Mouse (Mus musculus): ENCODE measurements at regions not wholly inside any gene's neighbourhood (a gene's known extent, or its start where the extent isn't known, plus 50 kb on each side); places are given as distances from the start of the nearest gene placed in this dataset.

DNA sequence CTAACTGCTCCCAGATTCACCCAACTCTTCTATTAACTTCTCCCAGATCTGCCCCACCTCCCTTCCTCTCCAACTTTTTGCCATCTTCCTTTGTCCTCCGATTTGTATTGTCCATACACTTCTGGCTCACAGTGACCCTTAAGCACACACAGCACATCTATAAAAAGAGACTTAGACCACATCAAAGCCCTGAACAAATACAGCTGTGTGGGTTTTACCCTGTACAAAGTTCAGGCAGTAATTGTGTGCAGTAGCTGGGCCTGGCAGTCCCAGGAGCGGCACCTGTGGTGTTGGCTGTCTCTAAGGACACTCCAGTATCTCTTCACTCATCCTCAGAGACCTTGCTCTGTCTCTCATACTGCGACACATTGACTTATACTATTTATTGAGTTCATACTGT is 283.2 kb upstream of the Xylt1 start:
- 44% methylated on average over 3 of the region's 3 CpGs for WGBS (ENCODE audit: insufficient replicate concordance)
- ATAC-seq (ENCODE audit: low read depth) = no peak
- Histone ChIP-seq H3K4me2 (ENCODE audit: low read depth, low read length) (no peak overlapping the region), H3K4me3 (ENCODE audit: low read depth, low read length) (no peak overlapping the region), H3K4me1 (ENCODE audit: control insufficient read depth, low read depth, low read length) (no peaks in the 10 kb centered on the region), H3K9me3 (replicated peaks; ENCODE audit: control insufficient read depth, low read length) (no peaks in the 10 kb centered on the region), H3K36me3 (ENCODE audit: control insufficient read depth, insufficient read depth) (no peaks in the 10 kb centered on the region), H3K27me3 (ENCODE audit: control insufficient read depth, insufficient read depth, low read depth, low read length) (no peaks in the 10 kb centered on the region), H3K27ac (ENCODE audit: low read length) (no peak overlapping the region), H3K9ac (ENCODE audit: low read depth, low read length) (no peak overlapping the region)

DNA sequence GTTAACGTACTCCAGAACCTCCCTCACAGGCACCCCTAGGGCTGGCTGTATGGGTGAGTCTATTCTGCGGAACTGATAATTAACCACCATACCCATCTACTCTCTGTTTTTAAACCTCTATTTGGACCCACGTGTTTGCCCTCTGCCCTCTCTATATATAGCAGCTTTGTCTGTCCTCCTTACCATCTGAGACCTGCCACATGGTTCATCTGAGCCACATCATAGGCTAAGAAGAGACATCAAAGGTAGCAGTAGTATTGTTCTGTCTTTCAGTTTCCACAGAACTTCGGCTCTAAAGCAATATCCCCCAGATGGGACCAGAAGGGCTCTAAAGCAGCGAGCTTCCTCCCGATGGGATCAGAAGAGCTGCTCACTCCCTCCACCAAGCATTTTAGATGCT is 281.7 kb upstream of the Xylt1 start:
- Histone ChIP-seq H3K4me2 (ENCODE audit: low read depth, low read length) (no peak overlapping the region), H3K4me1 (ENCODE audit: control insufficient read depth, low read depth, low read length) (no peaks in the 10 kb centered on the region), H3K4me3 (ENCODE audit: low read depth, low read length) (no peak overlapping the region), H3K27me3 (ENCODE audit: control insufficient read depth, insufficient read depth, low read depth, low read length) (no peaks in the 10 kb centered on the region), H3K36me3 (ENCODE audit: control insufficient read depth, insufficient read depth) (no peaks in the 10 kb centered on the region), H3K9me3 (replicated peaks; ENCODE audit: control insufficient read depth, low read length) (no peaks in the 10 kb centered on the region), H3K9ac (ENCODE audit: low read depth, low read length) (no peak overlapping the region), H3K27ac (ENCODE audit: low read length) (no peak overlapping the region)
- ATAC-seq (ENCODE audit: low read depth) = no peak
- 67% methylated on average over 6 of the region's 6 CpGs for WGBS (ENCODE audit: insufficient replicate concordance)

DNA sequence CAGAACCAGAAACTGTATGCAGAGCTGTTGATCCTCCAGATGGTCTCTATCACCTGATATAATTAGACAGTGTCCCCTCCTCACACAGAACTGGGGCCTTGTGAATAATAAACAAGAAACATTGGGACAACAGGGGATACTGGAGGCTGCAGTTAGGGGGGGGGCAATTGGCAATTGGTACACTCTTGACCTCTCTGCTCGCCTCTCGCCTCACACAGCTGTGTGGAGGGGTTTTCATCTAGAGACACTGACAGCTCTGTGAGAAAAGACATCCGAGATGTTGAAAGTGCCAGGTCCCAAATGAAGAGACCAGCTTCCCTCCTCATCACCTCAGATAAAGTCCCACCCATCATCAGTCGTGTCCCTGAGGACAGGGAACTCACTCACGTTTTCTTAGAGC is 277.7 kb upstream of the Xylt1 start:
- ATAC-seq (ENCODE audit: low read depth) = no peak
- WGBS (ENCODE audit: insufficient replicate concordance) = 41% methylated on average over 5 of the region's 5 CpGs
- no peak overlapping the region for H3K4me3 ChIP-seq (ENCODE audit: low read depth, low read length)
- H3K9me3 ChIP-seq (replicated peaks; ENCODE audit: control insufficient read depth, low read length) = no peaks in the 10 kb centered on the region
- no peak overlapping the region for H3K4me2 ChIP-seq (ENCODE audit: low read depth, low read length)
- no peaks in the 10 kb centered on the region for H3K27me3 ChIP-seq (ENCODE audit: control insufficient read depth, insufficient read depth, low read depth, low read length)
- no peaks in the 10 kb centered on the region for H3K36me3 ChIP-seq (ENCODE audit: control insufficient read depth, insufficient read depth)
- H3K27ac ChIP-seq (ENCODE audit: low read length) = no peak overlapping the region
- H3K4me1 ChIP-seq (ENCODE audit: control insufficient read depth, low read depth, low read length) = no peaks in the 10 kb centered on the region
- H3K9ac ChIP-seq (ENCODE audit: low read depth, low read length) = no peak overlapping the region

DNA sequence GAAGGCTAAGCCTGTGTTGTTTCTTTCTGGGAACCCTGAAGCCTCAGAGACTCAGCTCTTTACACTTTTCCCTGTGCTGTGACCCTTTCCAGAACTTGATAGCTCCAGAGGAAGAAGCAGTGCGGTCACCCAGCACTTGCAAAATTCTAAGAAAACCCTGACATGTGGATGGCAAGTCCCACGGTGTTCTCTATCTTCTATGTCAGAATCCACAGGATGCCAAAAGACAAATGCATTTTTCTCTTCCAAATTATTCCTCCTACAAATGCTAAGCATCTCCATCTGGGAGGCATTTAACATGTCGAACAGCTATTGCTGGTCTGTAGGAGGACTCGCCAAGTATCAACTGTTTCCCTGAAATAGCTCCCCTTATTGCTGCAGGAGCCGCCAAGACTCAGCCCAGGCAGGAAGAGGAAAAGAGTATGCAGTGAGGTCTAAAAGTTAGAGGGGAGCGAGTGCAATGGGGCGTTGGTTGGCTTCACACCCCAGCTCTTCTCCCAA is 274.0 kb upstream of the Xylt1 start:
- ATAC-seq (ENCODE audit: low read depth) = no peak
- no peaks in the 10 kb centered on the region for H3K27me3 ChIP-seq (ENCODE audit: control insufficient read depth, insufficient read depth, low read depth, low read length)
- no peaks in the 10 kb centered on the region for H3K9me3 ChIP-seq (replicated peaks; ENCODE audit: control insufficient read depth, low read length)
- H3K4me3 ChIP-seq (ENCODE audit: low read depth, low read length) = no peak overlapping the region
- no peaks in the 10 kb centered on the region for H3K36me3 ChIP-seq (ENCODE audit: control insufficient read depth, insufficient read depth)
- no peak overlapping the region for H3K4me2 ChIP-seq (ENCODE audit: low read depth, low read length)
- H3K4me1 ChIP-seq (ENCODE audit: control insufficient read depth, low read depth, low read length) = no peaks in the 10 kb centered on the region
- 64% methylated on average over 7 of the region's 7 CpGs for WGBS (ENCODE audit: insufficient replicate concordance)
- H3K27ac ChIP-seq (ENCODE audit: low read length) = no peak overlapping the region
- no peak overlapping the region for H3K9ac ChIP-seq (ENCODE audit: low read depth, low read length)

DNA sequence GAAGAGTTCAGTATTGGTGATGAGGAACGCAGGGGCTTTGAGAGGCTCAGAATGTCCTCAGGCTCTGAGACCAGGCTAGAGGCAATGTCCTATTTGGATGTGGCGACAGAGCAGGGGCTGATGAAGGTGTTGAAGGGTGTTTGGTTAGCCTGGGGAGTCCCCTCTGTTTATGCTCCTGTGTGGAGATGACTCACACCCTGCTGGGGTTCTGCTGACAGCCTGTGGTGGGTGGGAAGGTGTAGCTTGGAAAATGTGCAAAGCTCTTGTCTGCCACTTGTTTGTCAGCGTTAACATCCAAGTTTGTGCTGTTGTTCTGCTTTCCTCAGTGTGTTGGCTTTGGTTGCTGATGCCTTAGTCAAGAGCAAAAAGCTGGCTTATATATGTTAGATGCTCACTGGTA is 272.4 kb upstream of the Xylt1 start:
- ATAC-seq (ENCODE audit: low read depth) = no peak
- Histone ChIP-seq H3K4me2 (ENCODE audit: low read depth, low read length) (no peak overlapping the region), H3K27me3 (ENCODE audit: control insufficient read depth, insufficient read depth, low read depth, low read length) (no peaks in the 10 kb centered on the region), H3K4me1 (ENCODE audit: control insufficient read depth, low read depth, low read length) (no peaks in the 10 kb centered on the region), H3K9ac (ENCODE audit: low read depth, low read length) (no peak overlapping the region), H3K36me3 (ENCODE audit: control insufficient read depth, insufficient read depth) (no peaks in the 10 kb centered on the region), H3K9me3 (replicated peaks; ENCODE audit: control insufficient read depth, low read length) (no peaks in the 10 kb centered on the region), H3K4me3 (ENCODE audit: low read depth, low read length) (no peak overlapping the region), H3K27ac (ENCODE audit: low read length) (no peak overlapping the region)
- WGBS (ENCODE audit: insufficient replicate concordance) = 47% methylated on average over 3 of the region's 3 CpGs

DNA sequence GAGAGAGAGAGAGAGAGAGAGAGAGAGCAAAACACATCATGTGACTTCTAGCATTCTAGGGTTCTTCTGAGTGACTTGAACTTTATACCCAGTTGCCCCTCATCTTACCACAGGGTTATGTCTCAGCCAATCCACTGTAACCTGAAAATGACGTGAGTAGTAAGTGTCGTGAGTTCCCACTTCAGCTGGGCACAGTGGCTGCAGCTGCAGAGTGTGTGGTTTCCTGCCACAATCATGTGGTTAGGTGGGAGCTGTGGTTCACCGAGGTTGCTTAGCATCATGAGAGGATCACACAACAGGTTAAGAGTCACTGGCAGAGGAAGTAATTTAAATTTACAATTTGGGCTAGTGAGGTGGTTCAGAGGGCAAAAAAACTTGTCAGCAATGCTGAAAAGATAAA is 253.1 kb upstream of the Xylt1 start:
- H3K27me3 ChIP-seq (ENCODE audit: control insufficient read depth, insufficient read depth, low read depth, low read length) = no peaks in the 10 kb centered on the region
- no peaks in the 10 kb centered on the region for H3K36me3 ChIP-seq (ENCODE audit: control insufficient read depth, insufficient read depth)
- H3K9ac ChIP-seq (ENCODE audit: low read depth, low read length) = no peak overlapping the region
- no peaks in the 10 kb centered on the region for H3K9me3 ChIP-seq (replicated peaks; ENCODE audit: control insufficient read depth, low read length)
- H3K27ac ChIP-seq (ENCODE audit: low read length) = no peak overlapping the region
- WGBS (ENCODE audit: insufficient replicate concordance) = 12% methylated on average over 3 of the region's 3 CpGs
- no peak overlapping the region for H3K4me3 ChIP-seq (ENCODE audit: low read depth, low read length)
- no peaks in the 10 kb centered on the region for H3K4me1 ChIP-seq (ENCODE audit: control insufficient read depth, low read depth, low read length)
- no peak for ATAC-seq (ENCODE audit: low read depth)
- no peak overlapping the region for H3K4me2 ChIP-seq (ENCODE audit: low read depth, low read length)

DNA sequence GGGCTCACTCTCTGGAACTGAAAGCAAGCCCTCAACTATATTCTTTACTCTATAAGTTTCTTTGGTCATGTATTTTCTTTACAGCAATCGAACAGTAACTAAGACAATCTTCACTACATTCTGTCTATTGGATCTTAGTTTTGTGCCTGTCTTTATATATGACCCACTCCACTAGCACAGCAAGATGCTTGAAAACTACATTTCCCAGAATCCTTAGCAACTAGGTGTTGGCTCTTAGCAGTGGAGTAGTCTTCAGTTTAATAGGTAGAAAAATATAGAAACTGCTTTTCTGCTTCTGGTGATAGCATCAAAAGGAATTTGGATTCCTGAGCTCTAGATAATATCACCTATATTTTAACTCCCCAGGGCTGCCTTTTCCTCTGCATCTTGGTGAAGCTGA is 245.9 kb upstream of the Xylt1 start:
- no peaks in the 10 kb centered on the region for H3K9me3 ChIP-seq (replicated peaks; ENCODE audit: control insufficient read depth, low read length)
- 50% methylated on average over 1 of the region's 1 CpGs for WGBS (ENCODE audit: insufficient replicate concordance)
- no peaks in the 10 kb centered on the region for H3K27me3 ChIP-seq (ENCODE audit: control insufficient read depth, insufficient read depth, low read depth, low read length)
- H3K4me1 ChIP-seq (ENCODE audit: control insufficient read depth, low read depth, low read length) = no peaks in the 10 kb centered on the region
- H3K4me2 ChIP-seq (ENCODE audit: low read depth, low read length) = no peak overlapping the region
- no peak overlapping the region for H3K27ac ChIP-seq (ENCODE audit: low read length)
- no peak overlapping the region for H3K9ac ChIP-seq (ENCODE audit: low read depth, low read length)
- ATAC-seq (ENCODE audit: low read depth) = no peak
- H3K4me3 ChIP-seq (ENCODE audit: low read depth, low read length) = no peak overlapping the region
- no peaks in the 10 kb centered on the region for H3K36me3 ChIP-seq (ENCODE audit: control insufficient read depth, insufficient read depth)

DNA sequence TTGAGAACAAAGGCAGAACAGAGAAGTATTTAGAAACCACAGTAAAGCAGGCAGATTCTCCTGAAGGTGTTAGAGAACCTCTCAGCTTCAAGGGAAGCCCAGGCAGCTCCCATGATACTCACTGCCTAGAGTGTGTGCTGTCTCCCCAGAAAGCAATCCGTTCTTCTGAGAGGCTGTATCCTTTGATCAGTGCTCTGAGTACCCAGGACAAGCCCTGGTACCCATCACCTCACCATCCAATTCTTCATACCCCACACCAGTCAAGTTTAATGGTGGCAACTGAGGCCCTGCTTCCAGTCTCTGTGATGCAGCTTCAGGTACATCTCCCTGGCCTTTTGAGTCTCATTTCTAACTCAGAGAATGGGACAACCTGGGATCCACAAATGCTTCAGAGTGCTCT is 242.1 kb upstream of the Xylt1 start:
- ATAC-seq (ENCODE audit: low read depth) = no peak
- Histone ChIP-seq H3K4me1 (ENCODE audit: control insufficient read depth, low read depth, low read length) (no peaks in the 10 kb centered on the region), H3K4me2 (ENCODE audit: low read depth, low read length) (no peak overlapping the region), H3K4me3 (ENCODE audit: low read depth, low read length) (no peak overlapping the region), H3K9me3 (replicated peaks; ENCODE audit: control insufficient read depth, low read length) (no peaks in the 10 kb centered on the region), H3K27ac (ENCODE audit: low read length) (no peak overlapping the region), H3K36me3 (ENCODE audit: control insufficient read depth, insufficient read depth) (no peaks in the 10 kb centered on the region), H3K27me3 (ENCODE audit: control insufficient read depth, insufficient read depth, low read depth, low read length) (no peaks in the 10 kb centered on the region), H3K9ac (ENCODE audit: low read depth, low read length) (no peak overlapping the region)
- 28% methylated on average over 1 of the region's 1 CpGs for WGBS (ENCODE audit: insufficient replicate concordance)

DNA sequence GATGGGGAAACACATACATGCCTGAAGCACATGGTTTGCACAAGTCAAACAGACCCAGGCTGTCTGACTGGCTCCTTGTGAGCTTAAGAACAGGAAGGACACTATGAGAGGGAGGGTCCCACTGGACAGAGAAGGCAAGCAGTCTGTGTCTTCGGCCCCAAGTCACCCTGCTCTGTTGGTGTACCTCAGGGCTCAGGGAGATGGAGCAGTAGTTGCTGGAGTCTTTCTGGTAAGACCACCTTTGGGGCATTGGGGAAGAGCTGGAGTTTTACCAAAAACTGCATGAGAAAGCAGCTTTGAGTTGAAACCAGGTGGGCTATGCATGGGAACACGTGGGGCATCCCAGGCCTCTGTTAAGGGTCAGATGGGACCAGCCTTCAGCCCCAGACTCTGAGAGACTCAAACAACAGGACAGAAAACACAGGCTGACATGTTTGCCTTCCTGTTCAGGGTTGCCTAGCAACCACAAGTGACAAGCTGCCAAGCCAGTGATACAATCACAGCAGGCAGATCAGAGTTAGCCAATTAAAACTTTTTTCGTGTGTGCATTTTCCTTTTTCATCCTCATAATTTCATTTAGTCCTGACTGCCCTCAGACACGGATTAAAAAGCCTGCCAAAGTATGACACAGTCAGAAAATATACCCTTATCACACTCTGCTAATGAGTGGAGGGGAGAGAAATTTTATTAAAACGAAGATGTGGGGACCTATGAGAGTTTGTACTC is 241.4 kb upstream of the Xylt1 start:
- no peaks in the 10 kb centered on the region for H3K9me3 ChIP-seq (replicated peaks; ENCODE audit: control insufficient read depth, low read length)
- H3K4me2 ChIP-seq (ENCODE audit: low read depth, low read length) = no peak overlapping the region
- no peak overlapping the region for H3K4me3 ChIP-seq (ENCODE audit: low read depth, low read length)
- WGBS (ENCODE audit: insufficient replicate concordance) = 25% methylated on average over 5 of the region's 5 CpGs
- H3K27ac ChIP-seq (ENCODE audit: low read length) = no peak overlapping the region
- no peaks in the 10 kb centered on the region for H3K36me3 ChIP-seq (ENCODE audit: control insufficient read depth, insufficient read depth)
- no peaks in the 10 kb centered on the region for H3K27me3 ChIP-seq (ENCODE audit: control insufficient read depth, insufficient read depth, low read depth, low read length)
- H3K4me1 ChIP-seq (ENCODE audit: control insufficient read depth, low read depth, low read length) = no peaks in the 10 kb centered on the region
- ATAC-seq (ENCODE audit: low read depth) = no peak
- no peak overlapping the region for H3K9ac ChIP-seq (ENCODE audit: low read depth, low read length)

All from liver, embryonic 16.5 days (tissue).